Mouse (Mus musculus) CH12.LX (cell line): Measurements from ENCODE around the gene Acss1. TPM values are rescaled to one million over a fixed set of nuclear protein-coding genes. Genes with fewer than 3 reads are reported as not detected.

Experiments
- DNase-seq: peaks from one replicate; pipeline ENCODE4 v3.0.0-alpha.2; 2013; ENCODE audit errors: extremely low read depth
- H3K27ac ChIP-seq: 2 replicates; pipeline ENCODE4 v1.5.1; 2012; ENCODE audit warnings: low read depth, mild to moderate bottlenecking, control low read depth, moderate library complexity; ENCODE audit not compliant: insufficient read depth
- H3K27me3 ChIP-seq: replicated peaks from 2 replicates; pipeline ENCODE3; 2012; ENCODE audit warnings: inconsistent platforms
- H3K36me3 ChIP-seq, 2 experiments: replicated peaks in 1 of 2; 2 replicates each; pipeline versions ENCODE3 to v1.6.1; 2012; ENCODE audit warnings: inconsistent platforms in 1 of 2, low read length in 1 of 2, mild to moderate bottlenecking in 1 of 2, mixed read lengths in 1 of 2, moderate library complexity in 1 of 2; ENCODE audit not compliant: control insufficient read depth in 1 of 2, insufficient read depth in 1 of 2
- H3K4me1 ChIP-seq, 2 experiments: 2 replicates each; pipeline ENCODE4 v1.6.1; 2012; ENCODE audit warnings: inconsistent platforms in 1 of 2, moderate library complexity in 1 of 2; ENCODE audit not compliant: insufficient read depth in 2 of 2, control insufficient read depth in 1 of 2
- H3K4me2 ChIP-seq: 2 replicates; pipeline ENCODE4 v1.6.1; 2012; ENCODE audit warnings: low read depth, mild to moderate bottlenecking, control low read depth; ENCODE audit not compliant: poor library complexity, insufficient read depth, severe bottlenecking
- H3K4me3 ChIP-seq, 3 experiments: fragments of 150-350 bp in 1 of 3; sonication (generic) in 1 of 3; replicated peaks in 1 of 3; 2 replicates each; pipeline versions ENCODE3 to v1.5.1; 2011 to 2012; ENCODE audit warnings: low read depth in 2 of 3, low read length in 2 of 3, mild to moderate bottlenecking in 2 of 3, moderate library complexity in 2 of 3, control low read depth in 1 of 3, improper control_type of control experiment in 1 of 3, inconsistent platforms in 1 of 3, mixed read lengths in 1 of 3; ENCODE audit not compliant: poor library complexity in 1 of 3
- H3K79me2 ChIP-seq: replicated peaks from 2 replicates; pipeline ENCODE4 v1.6.1; 2012; ENCODE audit warnings: mild to moderate bottlenecking, moderate library complexity; ENCODE audit not compliant: control insufficient read depth, poor library complexity, insufficient read depth, severe bottlenecking; ENCODE audit errors: extremely low read depth
- H3K9ac ChIP-seq: 2 replicates; pipeline ENCODE4 v1.6.1; 2012; ENCODE audit warnings: low read depth, mild to moderate bottlenecking, control low read depth, moderate library complexity; ENCODE audit not compliant: insufficient read depth
- H3K9me3 ChIP-seq: replicated peaks from 2 replicates; pipeline ENCODE3; 2012; ENCODE audit warnings: low read length, inconsistent platforms, mixed read lengths
- EP300 ChIP-seq: IDR thresholded peaks from 2 replicates; pipeline ENCODE4 v1.6.1; 2011; ENCODE audit warnings: low read length, improper control_type of control experiment
- GABPA ChIP-seq: IDR thresholded peaks from 2 replicates; pipeline ENCODE4 v1.6.1; 2012; ENCODE audit warnings: low read depth, low read length, improper control_type of control experiment, inconsistent platforms; ENCODE audit not compliant: insufficient replicate concordance
- HCFC1 ChIP-seq: IDR thresholded peaks from 2 replicates; pipeline ENCODE4 v1.6.1; 2012; ENCODE audit warnings: low read depth, mild to moderate bottlenecking, inconsistent platforms, low read length, improper control_type of control experiment
- JUND ChIP-seq: conservative IDR thresholded peaks from 2 replicates; pipeline ENCODE4 v1.6.1; 2011; ENCODE audit warnings: low read depth, low read length, improper control_type of control experiment
- MAX ChIP-seq: IDR thresholded peaks from 2 replicates; pipeline ENCODE4 v1.6.1; 2011; ENCODE audit warnings: low read length, improper control_type of control experiment
- MYC ChIP-seq: IDR thresholded peaks from 2 replicates; pipeline ENCODE4 v1.6.1; 2011; ENCODE audit warnings: low read depth, mild to moderate bottlenecking, improper control_type of control experiment, low read length
- USF2 ChIP-seq: conservative IDR thresholded peaks from 2 replicates; pipeline ENCODE4 v1.6.1; 2011; ENCODE audit warnings: low read depth, low read length, improper control_type of control experiment
- ZKSCAN1 ChIP-seq: IDR thresholded peaks from 2 replicates; pipeline ENCODE4 v1.6.1; 2012; ENCODE audit warnings: low read depth, inconsistent platforms, low read length, improper control_type of control experiment, borderline replicate concordance
- ZMIZ1 ChIP-seq: IDR thresholded peaks from 2 replicates; pipeline ENCODE4 v1.6.1; 2012; ENCODE audit warnings: low read depth, mild to moderate bottlenecking, inconsistent platforms, low read length, improper control_type of control experiment
- dilution Hi-C: fragments of 300-500 bp; cut with MboI; formaldehyde crosslinking; loops from 2 replicates; pipeline ENCODE4 v1.14.3; 2020; ENCODE audit warnings: low sequenced_read_pairs; ENCODE audit not compliant: extremely low pct_unique_long_range_greater_than_20kb, extremely low pct_ligation_motif_present
- in situ Hi-C: fragments of 300-500 bp; cut with MboI; formaldehyde crosslinking; loops from 3 replicates; pipeline ENCODE4 v1.14.3; 2019; ENCODE audit warnings: low sequenced_read_pairs, low pct_ligation_motif_present, low pct_unique_long_range_greater_than_20kb, mixed read lengths
- polyA plus RNA-seq: library from polyadenylated mRNA; unstranded; fragments of >175 nt; gene quantifications from 2 replicates; pipeline ENCODE4 v1.2.1, GENCODE M21; 2012; ENCODE audit warnings: low read depth; ENCODE audit not compliant: insufficient read length
- total RNA-seq, 2 experiments: library from RNA; depleted of rRNA; stranded (reverse); fragments of 300-350 nt in 1 of 2; fragments of >200 nt in 1 of 2; gene quantifications; 2 replicates each; pipeline ENCODE4 v1.2.3; 2012 to 2014

Acss1 gene
- total and polyA plus RNA-seq, 3 experiments, result 0.39 to 1.7 (median 0.76) TPM

DNA sequence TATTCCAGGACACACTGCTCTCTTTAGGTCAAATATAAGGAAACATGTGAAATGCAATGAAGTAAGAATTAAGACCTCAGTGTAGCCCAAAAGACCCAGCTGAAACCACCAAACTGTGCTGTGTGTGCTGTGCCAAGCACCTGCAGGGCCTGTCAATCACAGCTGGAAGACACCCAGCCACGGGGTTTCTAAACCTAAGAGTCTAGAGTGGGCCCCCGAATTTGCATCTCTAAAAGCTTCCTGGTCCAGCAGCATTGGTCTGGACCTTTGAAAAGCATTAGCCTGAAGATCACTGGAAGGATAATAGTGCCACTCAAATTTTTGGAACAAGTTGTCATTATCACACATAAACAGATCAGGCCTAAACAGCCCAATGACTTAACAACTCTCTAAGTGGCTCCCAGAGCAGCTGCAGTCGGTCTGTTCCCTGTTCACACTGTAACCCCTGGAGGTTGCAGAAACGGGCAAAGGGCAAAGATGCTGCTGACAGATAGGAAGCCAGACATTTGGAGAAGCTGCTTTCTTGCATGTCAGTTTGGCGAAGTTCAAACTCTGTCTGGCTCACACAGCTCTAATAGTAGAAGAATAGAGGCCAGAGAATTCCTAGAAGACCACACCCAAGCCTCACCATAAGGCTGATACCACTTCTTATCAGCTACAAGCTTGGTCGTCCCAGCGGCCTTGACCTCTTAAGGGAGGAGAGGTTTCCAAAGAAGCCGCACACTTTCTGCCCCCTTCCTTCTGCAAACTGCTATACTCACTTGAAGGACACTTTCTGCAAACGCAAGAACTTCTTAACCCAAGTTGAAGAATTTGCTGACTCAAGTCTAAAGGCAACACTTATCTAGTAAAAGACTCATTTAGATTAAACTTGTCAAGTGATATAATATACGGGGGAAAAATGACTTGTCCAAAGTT, 2.5 kb downstream of the Acss1 start (continued):
- TF ChIP-seq USF2 (no peak), GABPA (no peak), EP300 (peak; percentile 61), ZKSCAN1 (no peak), HCFC1 (no peak)

DNA sequence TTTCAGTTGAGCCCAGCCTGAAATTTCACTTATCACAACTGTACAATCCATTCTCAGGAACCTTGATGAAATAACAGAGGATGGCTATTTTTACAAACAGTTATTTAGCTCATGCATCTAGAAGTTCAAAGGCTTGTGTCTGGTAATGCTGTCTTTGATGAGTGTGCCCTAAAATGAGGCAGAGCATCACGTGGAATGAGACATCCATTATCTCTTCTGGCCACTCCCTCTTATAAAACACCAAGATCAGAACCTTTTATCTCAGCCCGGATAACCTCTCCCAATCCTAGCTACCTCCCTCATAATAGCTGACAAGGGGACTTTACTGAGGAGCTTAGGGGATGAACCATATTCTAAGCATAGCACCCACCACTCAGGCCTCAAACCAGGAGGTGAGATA, 3.3 kb downstream of the Acss1 start:
- no peak for DNase-seq
- Histone ChIP-seq H3K4me1 (peaks cover 7 to 70% of the 10 kb centered on the region in 2 experiments), H3K27ac (no peak overlapping the region), H3K27me3 (no peaks in the 10 kb centered on the region), H3K4me3 (no peak overlapping the region), H3K36me3 (no peaks in the 10 kb centered on the region), H3K79me2 (no peaks in the 10 kb centered on the region), H3K9ac (no peak overlapping the region), H3K9me3 (peaks cover 3% of the 10 kb centered on the region), H3K4me2 (no peak overlapping the region)
- no peak for TF ChIP-seq JUND
- no peak for TF ChIP-seq MYC
- TF ChIP-seq ZMIZ1, result no peak
- TF ChIP-seq MAX, result no peak
- dilution Hi-C loops, result no loop called here
- in situ Hi-C loops, result no loop called here

DNA sequence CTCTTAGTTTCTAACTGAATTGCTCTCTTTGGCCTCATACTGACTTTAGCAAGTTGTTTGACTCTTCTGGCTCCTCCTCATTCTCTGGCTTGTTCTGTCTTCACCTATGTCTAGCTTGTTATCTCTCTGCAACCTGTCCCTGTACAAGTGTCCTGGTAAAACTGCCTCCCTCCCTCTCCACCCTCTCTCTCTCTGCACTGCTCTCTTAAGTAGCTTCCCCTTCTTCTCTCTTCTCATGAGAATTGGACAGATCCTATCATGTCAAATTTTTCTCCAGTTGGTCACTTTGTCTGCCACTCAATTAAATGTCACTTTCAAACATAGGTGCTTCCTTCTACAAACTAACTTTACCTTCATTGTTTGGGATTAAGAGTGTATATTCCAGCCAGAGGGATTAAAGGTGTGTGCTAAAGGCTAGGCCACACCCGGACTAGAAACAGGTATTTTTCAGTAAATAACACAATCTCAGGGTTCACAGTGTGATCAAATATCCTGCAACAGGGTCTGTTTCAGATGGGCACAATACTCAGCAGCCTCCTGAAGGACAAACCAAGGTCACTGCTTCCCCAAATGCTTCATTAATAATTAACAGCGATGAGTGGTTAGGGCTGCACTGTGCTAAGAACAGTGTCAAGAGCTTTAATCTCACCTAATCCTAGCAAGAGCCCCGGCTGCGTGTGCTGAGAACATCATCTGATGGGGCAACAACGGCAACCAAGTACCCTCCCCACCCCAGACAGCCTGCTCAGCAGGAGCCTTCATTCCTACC, 4.0 kb downstream of the Acss1 start:
- H3K27ac ChIP-seq, result no peak overlapping the region
- no peak for TF ChIP-seq USF2
- in situ Hi-C loops (no loop called here), dilution Hi-C loops (no loop called here)
- H3K4me1 ChIP-seq, result peaks cover 2 to 64% of the 10 kb centered on the region in 2 experiments; a peak in 3 of 4 replicates
- peaks cover 3% of the 10 kb centered on the region for H3K9me3 ChIP-seq
- no peaks in the 10 kb centered on the region for H3K79me2 ChIP-seq
- no peak for DNase-seq
- H3K4me2 ChIP-seq, result no peak overlapping the region
- no peaks in the 10 kb centered on the region for H3K27me3 ChIP-seq
- H3K4me3 ChIP-seq, result no peak overlapping the region
- H3K9ac ChIP-seq, result no peak overlapping the region
- H3K36me3 ChIP-seq, result no peaks in the 10 kb centered on the region
